Mouse (Mus musculus): ENCODE data around the gene Ppp4r4. TPM values are rescaled to one million over a fixed set of nuclear protein-coding genes. Genes with fewer than 3 reads are reported as not detected.
"Not testable (repeated sequence)": the region's sequence is repeated elsewhere in the genome, so short reads cannot be mapped to it uniquely, and the experiment has no call there.

Ppp4r4 gene
- polyA plus RNA-seq, 1 experiment from 2014 or later: 2.3 TPM

DNA sequence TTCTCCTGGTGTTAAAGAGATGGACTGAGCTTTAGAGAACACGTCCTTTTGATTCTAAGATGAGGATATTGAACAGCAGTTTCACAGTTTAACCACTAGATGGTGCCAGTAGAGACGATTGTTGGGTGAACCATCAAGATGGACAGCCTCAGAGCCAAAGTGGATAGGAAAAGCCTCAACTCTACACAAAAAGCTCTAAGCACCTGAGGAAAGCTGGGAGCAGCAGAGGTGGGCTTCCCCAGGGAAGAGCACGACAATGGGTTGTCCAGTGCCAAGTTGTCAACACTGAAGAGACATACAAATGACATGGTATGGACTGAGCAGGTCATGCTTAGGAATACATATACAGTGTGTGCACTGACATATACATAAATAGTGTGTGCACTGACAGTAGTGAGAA lies 12.1 kb downstream of the Ppp4r4 start:
- no peak for ATAC-seq
- Histone ChIP-seq H3K4me1 (no peaks in the 10 kb centered on the region), H3K27ac (no peak overlapping the region), H3K36me3 (no peaks in the 10 kb centered on the region), H3K4me2 (no peak overlapping the region), H3K9me3 (replicated peaks) (no peaks in the 10 kb centered on the region), H3K27me3 (replicated peaks) (no peaks in the 10 kb centered on the region), H3K9ac (no peak overlapping the region), H3K4me3 (no peak overlapping the region)
- 5% methylated on average over 3 of the region's 3 CpGs for WGBS (ENCODE audit: insufficient replicate concordance)

- Histone ChIP-seq H3K36me3 (no peaks in the 10 kb centered on the region), H3K27me3 (replicated peaks) (no peaks in the 10 kb centered on the region), H3K27ac (no peak overlapping the region), H3K4me2 (no peak overlapping the region), H3K9ac (no peak overlapping the region), H3K9me3 (replicated peaks) (no peaks in the 10 kb centered on the region), H3K4me1 (no peaks in the 10 kb centered on the region), H3K4me3 (no peak overlapping the region)
- no peak for ATAC-seq
- WGBS (ENCODE audit: insufficient replicate concordance): 45% methylated on average over 2 of the region's 2 CpGs
These were observed 15.4 kb downstream of the Ppp4r4 start for GRCm38 (mm10) chr12:103547438-103547837.

GRCm38 (mm10) chr12:103548526-103548925 lies 16.4 kb downstream of the Ppp4r4 start:
- H3K36me3 ChIP-seq: no peaks in the 10 kb centered on the region
- no peaks in the 10 kb centered on the region for H3K4me1 ChIP-seq
- H3K27me3 ChIP-seq (replicated peaks): no peaks in the 10 kb centered on the region
- WGBS (ENCODE audit: insufficient replicate concordance): 58% methylated on average over 4 of the region's 4 CpGs
- H3K4me2 ChIP-seq: no peak overlapping the region
- H3K4me3 ChIP-seq: no peak overlapping the region
- no peak overlapping the region for H3K9ac ChIP-seq
- ATAC-seq: no peak
- H3K9me3 ChIP-seq (replicated peaks): no peaks in the 10 kb centered on the region
- no peak overlapping the region for H3K27ac ChIP-seq

DNA sequence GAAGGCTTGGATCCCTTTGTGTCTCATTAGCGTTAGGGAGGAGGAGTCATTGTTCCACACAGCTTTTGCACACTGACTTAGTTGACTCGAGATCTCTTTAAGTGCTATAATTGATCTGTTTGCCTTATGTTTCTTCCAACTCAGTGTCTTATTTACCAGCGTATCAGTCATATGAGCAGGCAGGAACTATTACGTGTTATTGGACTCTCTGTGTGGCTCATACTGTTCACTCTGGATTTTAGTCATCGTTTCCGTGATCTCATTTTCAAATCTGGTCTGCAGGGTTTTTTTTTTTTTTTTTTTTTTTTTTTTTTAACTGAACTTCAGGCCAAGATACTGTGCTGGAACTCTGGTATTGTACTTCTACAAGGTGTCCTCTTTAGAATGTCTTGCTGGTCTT lies 18.0 kb downstream of the Ppp4r4 start:
- no peaks in the 10 kb centered on the region for H3K27me3 ChIP-seq (replicated peaks)
- no peak overlapping the region for H3K9ac ChIP-seq
- H3K27ac ChIP-seq: no peak overlapping the region
- no peak overlapping the region for H3K4me2 ChIP-seq
- H3K4me1 ChIP-seq: no peaks in the 10 kb centered on the region
- WGBS (ENCODE audit: insufficient replicate concordance): 68% methylated on average over 6 of the region's 6 CpGs
- no peaks in the 10 kb centered on the region for H3K36me3 ChIP-seq
- no peak for ATAC-seq
- H3K9me3 ChIP-seq (replicated peaks): no peaks in the 10 kb centered on the region
- H3K4me3 ChIP-seq: no peak overlapping the region

- Histone ChIP-seq H3K4me3 (no peak overlapping the region), H3K9me3 (replicated peaks) (no peaks in the 10 kb centered on the region), H3K4me2 (no peak overlapping the region), H3K4me1 (no peaks in the 10 kb centered on the region), H3K27ac (no peak overlapping the region), H3K27me3 (replicated peaks) (no peaks in the 10 kb centered on the region), H3K9ac (no peak overlapping the region), H3K36me3 (no peaks in the 10 kb centered on the region)
- WGBS (ENCODE audit: insufficient replicate concordance): 50% methylated on average over 4 of the region's 4 CpGs
- no peak for ATAC-seq
These were observed 19.3 kb downstream of the Ppp4r4 start for GRCm38 (mm10) chr12:103551422-103551821.

DNA sequence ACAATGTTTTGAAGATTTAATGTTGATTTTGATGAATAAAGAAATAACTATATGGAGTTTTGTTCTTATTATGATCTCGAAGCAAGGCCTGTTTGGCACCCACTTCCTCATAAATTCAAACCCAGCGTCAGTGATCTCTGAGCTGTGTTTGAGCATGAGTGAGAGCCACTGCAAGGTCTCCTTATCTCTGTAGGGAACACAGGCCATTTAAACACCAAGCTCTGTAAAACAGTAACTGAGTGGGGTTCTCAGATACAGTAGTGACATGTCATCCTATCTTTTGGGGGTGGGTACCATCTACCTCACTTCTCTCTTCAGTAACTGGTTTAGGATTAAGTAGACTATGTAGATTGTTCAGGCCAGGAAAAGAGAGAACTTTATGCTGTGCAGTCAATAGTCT lies 20.4 kb downstream of the Ppp4r4 start:
- Histone ChIP-seq H3K9me3 (replicated peaks) (no peaks in the 10 kb centered on the region), H3K27ac (no peak overlapping the region), H3K4me3 (no peak overlapping the region), H3K36me3 (no peaks in the 10 kb centered on the region), H3K4me2 (no peak overlapping the region), H3K9ac (no peak overlapping the region), H3K27me3 (replicated peaks) (no peaks in the 10 kb centered on the region), H3K4me1 (no peaks in the 10 kb centered on the region)
- peak; percentile 40; the same call in 1 of the 2 replicates for ATAC-seq
- WGBS (ENCODE audit: insufficient replicate concordance): 48% methylated on average over 2 of the region's 2 CpGs

DNA sequence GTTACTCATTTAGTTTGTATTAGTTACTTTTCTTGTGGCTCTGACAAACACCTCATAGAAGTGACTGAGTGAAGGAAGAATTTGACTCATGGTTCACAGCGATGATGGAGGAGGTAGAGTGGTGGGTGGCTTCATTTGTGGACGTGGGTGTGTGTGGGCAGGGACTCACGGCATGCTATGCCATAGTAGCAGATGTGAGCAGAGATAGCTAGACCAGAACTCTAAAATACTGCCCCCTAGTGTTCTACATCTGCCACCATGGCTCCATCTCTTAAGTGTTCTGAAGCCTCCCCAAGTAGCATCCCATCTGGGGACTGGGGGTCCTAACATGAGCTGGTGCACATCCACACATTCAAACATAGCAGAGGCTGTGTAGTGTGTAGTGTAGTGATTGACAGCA lies 21.4 kb downstream of the Ppp4r4 start:
- no peak; the same call in 1 of the 2 replicates for ATAC-seq
- Histone ChIP-seq H3K4me3 (no peak overlapping the region), H3K27ac (no peak overlapping the region), H3K27me3 (replicated peaks) (no peaks in the 10 kb centered on the region), H3K36me3 (no peaks in the 10 kb centered on the region), H3K9me3 (replicated peaks) (no peaks in the 10 kb centered on the region), H3K9ac (no peak overlapping the region), H3K4me2 (no peak overlapping the region), H3K4me1 (no peaks in the 10 kb centered on the region)
- 42% methylated on average over 3 of the region's 3 CpGs for WGBS (ENCODE audit: insufficient replicate concordance)

DNA sequence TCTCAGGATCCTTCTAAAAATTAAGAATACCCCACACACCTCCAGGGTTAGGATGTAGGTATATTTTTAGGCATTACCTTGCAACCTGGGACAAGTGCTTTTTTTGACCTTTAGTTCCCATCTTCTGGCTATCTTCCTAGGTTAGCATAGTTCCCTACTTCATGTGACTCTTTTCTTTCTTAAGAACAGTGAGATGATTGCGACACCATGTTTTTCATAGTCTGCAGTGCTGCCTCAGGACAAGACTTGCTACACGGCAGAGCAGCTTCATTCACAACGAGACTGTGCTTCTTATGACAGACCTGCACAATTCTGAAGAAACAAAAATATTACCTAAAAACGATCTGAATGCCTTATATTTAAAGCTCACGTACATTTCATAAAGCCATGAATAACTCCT lies 24.8 kb downstream of the Ppp4r4 start:
- Histone ChIP-seq H3K9ac (no peak overlapping the region), H3K36me3 (no peaks in the 10 kb centered on the region), H3K27me3 (replicated peaks) (no peaks in the 10 kb centered on the region), H3K9me3 (replicated peaks) (no peaks in the 10 kb centered on the region), H3K4me1 (no peaks in the 10 kb centered on the region), H3K4me3 (no peak overlapping the region), H3K27ac (no peak overlapping the region), H3K4me2 (no peak overlapping the region)
- WGBS (ENCODE audit: insufficient replicate concordance): 69% methylated on average over 5 of the region's 5 CpGs
- no peak for ATAC-seq

DNA sequence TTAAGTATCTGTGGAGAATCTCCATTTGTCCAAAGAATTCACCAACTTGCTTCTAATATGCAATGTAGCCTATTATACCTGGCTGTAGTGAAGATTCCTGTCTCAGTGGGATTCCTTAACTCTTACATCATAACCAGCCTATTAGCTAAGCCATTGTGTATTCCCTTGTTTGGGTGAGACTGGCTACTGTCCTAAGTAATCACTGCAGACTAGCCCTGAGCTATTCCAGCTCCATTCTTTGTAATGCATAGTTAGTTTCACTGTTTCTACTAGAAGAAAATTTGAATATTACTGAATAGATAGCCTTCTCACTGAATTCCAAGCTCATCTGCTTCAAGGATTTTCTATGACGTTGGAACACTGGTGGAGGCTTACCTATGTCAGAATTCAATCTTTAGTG lies 32.6 kb downstream of the Ppp4r4 start:
- Histone ChIP-seq H3K27me3 (replicated peaks) (no peaks in the 10 kb centered on the region), H3K4me1 (no peaks in the 10 kb centered on the region), H3K36me3 (no peaks in the 10 kb centered on the region), H3K27ac (no peak overlapping the region), H3K4me3 (no peak overlapping the region), H3K9me3 (replicated peaks) (no peaks in the 10 kb centered on the region), H3K9ac (no peak overlapping the region), H3K4me2 (no peak overlapping the region)
- no peak for ATAC-seq
- 50% methylated on average over 1 of the region's 1 CpGs for WGBS (ENCODE audit: insufficient replicate concordance)

- H3K36me3 ChIP-seq: no peaks in the 10 kb centered on the region
- H3K4me2 ChIP-seq: no peak overlapping the region
- WGBS (ENCODE audit: insufficient replicate concordance): 55% methylated on average over 7 of the region's 7 CpGs
- H3K4me1 ChIP-seq: no peaks in the 10 kb centered on the region
- no peaks in the 10 kb centered on the region for H3K27me3 ChIP-seq (replicated peaks)
- H3K9me3 ChIP-seq (replicated peaks): no peaks in the 10 kb centered on the region
- H3K4me3 ChIP-seq: no peak overlapping the region
- H3K27ac ChIP-seq: no peak overlapping the region
- no peak for ATAC-seq
- H3K9ac ChIP-seq: no peak overlapping the region
These were observed 33.1 kb downstream of the Ppp4r4 start for GRCm38 (mm10) chr12:103565151-103565550.

GRCm38 (mm10) chr12:103567129-103567528 lies 35.0 kb downstream of the Ppp4r4 start:
- Histone ChIP-seq H3K27me3 (replicated peaks) (no peaks in the 10 kb centered on the region), H3K4me3 (no peak overlapping the region), H3K9ac (no peak overlapping the region), H3K4me1 (no peaks in the 10 kb centered on the region), H3K27ac (no peak overlapping the region), H3K9me3 (replicated peaks) (no peaks in the 10 kb centered on the region), H3K36me3 (no peaks in the 10 kb centered on the region), H3K4me2 (no peak overlapping the region)
- WGBS (ENCODE audit: insufficient replicate concordance): 41% methylated on average over 3 of the region's 3 CpGs
- ATAC-seq: no peak

DNA sequence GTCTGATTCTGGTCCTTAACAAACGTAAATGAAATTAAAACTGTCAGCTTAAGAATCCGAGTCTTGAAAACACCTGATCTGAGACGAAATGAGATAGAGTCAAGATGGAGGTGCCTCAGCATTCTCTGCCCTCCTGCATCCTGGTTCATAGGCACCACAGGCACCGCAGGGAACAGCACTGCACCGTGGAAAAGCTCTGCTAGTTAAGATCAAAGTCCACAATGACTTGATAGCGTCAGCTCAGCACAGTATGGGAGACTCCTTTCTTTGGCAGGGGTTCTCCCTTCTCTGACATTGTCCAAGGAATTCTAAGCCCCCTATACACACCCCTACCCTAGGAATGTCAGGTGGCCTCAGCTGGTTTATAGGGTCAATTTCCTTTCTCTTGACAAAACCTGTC lies 37.6 kb downstream of the Ppp4r4 start:
- H3K9me3 ChIP-seq (replicated peaks): no peaks in the 10 kb centered on the region
- ATAC-seq: no peak

DNA sequence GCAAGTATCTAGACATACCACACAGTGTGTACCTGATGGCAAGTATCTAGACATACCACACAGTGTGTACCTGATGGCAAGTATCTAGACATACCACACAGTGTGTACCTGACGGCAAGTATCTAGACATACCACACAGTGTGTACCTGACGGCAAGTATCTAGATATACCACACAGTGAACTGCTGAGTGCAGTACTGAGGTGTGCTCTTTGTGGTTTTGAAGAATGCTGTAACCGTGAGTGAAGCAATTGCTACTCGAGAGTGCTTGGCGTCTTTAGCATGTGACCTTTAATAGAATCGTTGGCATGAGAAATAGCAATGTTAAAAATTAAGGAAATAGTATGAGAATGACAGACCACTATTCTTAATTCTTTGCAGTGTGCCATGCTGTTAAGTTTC lies 46.1 kb downstream of the Ppp4r4 start:
- 71% methylated on average over 6 of the region's 6 CpGs for WGBS (ENCODE audit: insufficient replicate concordance)
- not testable (repeated sequence) for H3K27ac ChIP-seq; H3K4me1 ChIP-seq; H3K27me3 ChIP-seq (replicated peaks); H3K9ac ChIP-seq; H3K4me3 ChIP-seq; ATAC-seq; H3K36me3 ChIP-seq; H3K4me2 ChIP-seq; H3K9me3 ChIP-seq (replicated peaks)

More for the DNA sequence above, 37.6 kb downstream of the Ppp4r4 start:
- Histone ChIP-seq H3K36me3 (no peaks in the 10 kb centered on the region), H3K27me3 (replicated peaks) (no peaks in the 10 kb centered on the region), H3K9ac (no peak overlapping the region), H3K4me2 (no peak overlapping the region), H3K27ac (no peak overlapping the region), H3K4me3 (no peak overlapping the region), H3K4me1 (no peaks in the 10 kb centered on the region)
- 42% methylated on average over 6 of the region's 6 CpGs for WGBS (ENCODE audit: insufficient replicate concordance)
